Mouse (Mus musculus) liver, embryonic 13.5 days (tissue): ENCODE data around the gene 2210016L21Rik. TPM values are rescaled to one million over a fixed set of nuclear protein-coding genes. Genes with fewer than 3 reads are reported as not detected.
A peak's percentile ranks its signal among the peaks of the same experiment; 100 is the strongest.

Source experiments
- ATAC-seq: fragments of 200-750 bp; cut with Nextera tagmentation; 2 replicates; pipeline ENCODE4 v1.8.0; 2017; ENCODE audit warnings: low read depth, mild to moderate bottlenecking, moderate number of reproducible peaks, moderate library complexity
- DNase-seq: peaks from one replicate; pipeline ENCODE4 v3.0.0; 2022
- H3K27ac ChIP-seq: fragments of 300-500 bp; sonication (generic); 2 replicates; pipeline ENCODE4 v1.5.1; 2015; ENCODE audit warnings: moderate library complexity, mild to moderate bottlenecking, inconsistent platforms
- H3K27me3 ChIP-seq: fragments of 300-500 bp; sonication (generic); 2 replicates; pipeline ENCODE4 v1.6.1; 2015; ENCODE audit warnings: mild to moderate bottlenecking, inconsistent platforms
- H3K36me3 ChIP-seq: fragments of 300-500 bp; sonication (generic); 2 replicates; pipeline ENCODE4 v1.6.1; 2015; ENCODE audit warnings: mild to moderate bottlenecking, inconsistent platforms
- H3K4me1 ChIP-seq: fragments of 300-500 bp; sonication (generic); replicated peaks from 2 replicates; pipeline ENCODE4 v1.6.1; 2015; ENCODE audit warnings: inconsistent platforms
- H3K4me2 ChIP-seq: fragments of 300-500 bp; sonication (generic); 2 replicates; pipeline ENCODE4 v1.6.1; 2015; ENCODE audit warnings: inconsistent platforms, mild to moderate bottlenecking, moderate library complexity
- H3K4me3 ChIP-seq: fragments of 300-500 bp; sonication (generic); replicated peaks from 2 replicates; pipeline ENCODE4 v1.5.1; 2015; ENCODE audit warnings: mild to moderate bottlenecking, inconsistent platforms
- H3K9ac ChIP-seq: fragments of 300-500 bp; sonication (generic); 2 replicates; pipeline ENCODE4 v1.6.1; 2015; ENCODE audit warnings: mild to moderate bottlenecking, inconsistent platforms
- H3K9me3 ChIP-seq: fragments of 300-500 bp; sonication (generic); replicated peaks from 2 replicates; pipeline ENCODE4 v1.6.1; 2016; ENCODE audit warnings: inconsistent platforms
- WGBS: fragments of 180-500 bp; shearing (Covaris S2); methylation state at CpG from one replicate; pipeline ENCODE4 v1.1.7; 2015; ENCODE audit not compliant: insufficient replicate concordance; 5-methylcytosine and 5-hydroxymethylcytosine counted together
- polyA plus RNA-seq: library from polyadenylated mRNA; unstranded; fragments of >200 nt; fragmentation: Nextera tagmentation; extraction: Ambion mirVana; gene quantifications from 2 replicates; pipeline ENCODE4 v1.2.1, GENCODE M21; 2015

The 2210016L21Rik gene
- polyA plus RNA-seq, 1 experiment from 2014 or later, result 22.2 TPM

DNA sequence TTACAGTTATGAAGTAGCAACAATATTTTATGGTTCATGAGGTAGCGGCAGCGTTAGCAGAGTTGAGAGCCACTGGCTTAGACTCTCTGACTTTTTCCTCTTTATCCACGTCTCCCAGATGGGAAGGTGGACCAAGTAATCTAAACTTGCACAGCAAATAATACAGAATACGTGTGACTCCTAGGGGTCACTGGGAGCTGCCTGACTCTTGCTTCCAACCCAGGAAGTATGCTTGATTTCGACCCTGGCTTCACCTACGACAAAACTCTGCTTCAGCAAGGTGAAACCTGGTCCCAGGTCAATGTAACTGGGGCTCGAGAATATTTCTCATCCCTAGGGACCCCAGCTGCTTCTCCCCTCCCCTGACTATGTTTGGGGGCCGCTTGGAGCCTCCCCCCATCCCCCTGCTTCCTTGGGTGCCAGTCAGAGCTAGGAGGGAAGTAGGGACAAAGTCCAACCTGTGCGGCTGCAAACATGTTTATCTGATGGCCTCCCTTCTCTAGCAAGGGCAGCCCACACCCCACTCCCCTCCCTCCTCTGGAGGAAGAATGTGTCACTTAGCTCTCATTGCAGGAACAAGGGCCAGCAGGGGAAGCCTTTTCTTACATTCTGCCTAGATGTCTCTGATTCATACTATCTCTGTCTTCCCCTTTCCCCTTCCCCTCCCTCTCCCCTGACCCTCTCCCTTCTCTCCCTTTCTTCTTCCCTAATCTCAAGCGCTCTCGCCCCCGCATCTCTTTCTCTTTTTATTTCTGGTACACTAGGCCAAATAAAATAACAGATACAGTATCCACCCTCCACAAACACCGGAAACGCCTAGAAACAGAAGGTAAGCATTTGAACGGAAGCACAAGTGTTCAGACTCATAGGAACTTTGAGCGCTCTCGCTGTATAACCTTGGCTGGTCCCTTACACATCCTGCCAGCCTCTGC is 23.3 kb downstream of the 2210016L21Rik start:
- H3K4me3 ChIP-seq, result peak overlapping the region; percentile 23; the same call in 1 of the 2 replicates
- no peak for ATAC-seq
- no peaks in the 10 kb centered on the region for H3K36me3 ChIP-seq

GRCm38 (mm10) chr5:114967523-114968268 is 25.7 kb downstream of the 2210016L21Rik start:
- H3K4me2 ChIP-seq, result no peak overlapping the region
- ATAC-seq, result no peak
- peaks cover 24% of the 10 kb centered on the region for H3K4me1 ChIP-seq
- H3K9me3 ChIP-seq, result no peaks in the 10 kb centered on the region
- peaks cover 26% of the 10 kb centered on the region for H3K27me3 ChIP-seq
- H3K9ac ChIP-seq, result no peak overlapping the region
- H3K27ac ChIP-seq, result 0 out of 2 replicates have a peak overlapping the region, but pooled peaks have one; percentile 18
- no peak for DNase-seq
- 27% methylated on average over 14 of the region's 14 CpGs for WGBS
- no peak overlapping the region for H3K4me3 ChIP-seq
- H3K36me3 ChIP-seq, result no peaks in the 10 kb centered on the region

More for the DNA sequence above, 23.3 kb downstream of the 2210016L21Rik start:
- Histone ChIP-seq H3K4me2 (peak overlapping the region; percentile 44), H3K9me3 (no peaks in the 10 kb centered on the region), H3K27ac (peak overlapping the region; percentile 67), H3K27me3 (peaks cover 26% of the 10 kb centered on the region), H3K9ac (no peak overlapping the region), H3K4me1 (peaks cover 24% of the 10 kb centered on the region)
- DNase-seq, result no peak
- 42% methylated on average over 17 of the region's 17 CpGs for WGBS

GRCm38 (mm10) chr5:114968651-114969050 is 26.7 kb downstream of the 2210016L21Rik start:
- peaks cover 26% of the 10 kb centered on the region for H3K27me3 ChIP-seq

DNA sequence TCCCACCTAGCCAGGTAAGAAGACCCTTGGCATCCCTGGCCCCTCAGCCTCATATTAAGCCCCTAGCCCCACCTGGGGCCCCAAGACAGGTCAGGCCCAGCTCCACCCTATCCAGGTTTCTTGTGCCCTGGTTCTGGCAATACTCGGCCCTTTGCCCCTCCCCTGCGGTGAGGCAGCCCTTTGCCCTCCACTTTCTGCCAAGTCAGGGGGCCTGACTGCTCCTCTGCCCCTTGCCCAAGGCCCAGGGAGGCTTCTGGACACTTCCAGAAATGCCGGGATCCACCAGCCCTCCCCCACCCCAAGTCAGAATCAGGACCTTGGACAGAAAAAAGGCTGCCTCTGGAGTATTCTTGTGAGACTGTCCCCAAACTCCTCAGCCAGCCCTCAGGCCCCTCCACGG is 27.1 kb downstream of the 2210016L21Rik start:
- H3K36me3 ChIP-seq, result no peaks in the 10 kb centered on the region
- peaks cover 23% of the 10 kb centered on the region for H3K4me1 ChIP-seq
- H3K4me3 ChIP-seq, result peak overlapping the region; percentile 51
- ATAC-seq (no peak), DNase-seq (no peak)
- WGBS, result 30% methylated on average over 4 of the region's 4 CpGs
- peak overlapping the region; percentile 46 for H3K4me2 ChIP-seq
- peaks cover 26% of the 10 kb centered on the region for H3K27me3 ChIP-seq
- peak overlapping the region; percentile 76 for H3K27ac ChIP-seq
- H3K9ac ChIP-seq, result peak overlapping the region; percentile 68
- H3K9me3 ChIP-seq, result no peaks in the 10 kb centered on the region

More at GRCm38 (mm10) chr5:114968651-114969050, 26.7 kb downstream of the 2210016L21Rik start:
- Histone ChIP-seq H3K9ac (peak overlapping the region; percentile 68), H3K4me2 (peak overlapping the region; percentile 46), H3K4me3 (peak overlapping the region; percentile 51), H3K27ac (peak overlapping the region; percentile 76), H3K36me3 (no peaks in the 10 kb centered on the region), H3K4me1 (peaks cover 24% of the 10 kb centered on the region), H3K9me3 (no peaks in the 10 kb centered on the region)
- ATAC-seq (no peak), DNase-seq (no peak)
- WGBS, result 31% methylated on average over 7 of the region's 7 CpGs

DNA sequence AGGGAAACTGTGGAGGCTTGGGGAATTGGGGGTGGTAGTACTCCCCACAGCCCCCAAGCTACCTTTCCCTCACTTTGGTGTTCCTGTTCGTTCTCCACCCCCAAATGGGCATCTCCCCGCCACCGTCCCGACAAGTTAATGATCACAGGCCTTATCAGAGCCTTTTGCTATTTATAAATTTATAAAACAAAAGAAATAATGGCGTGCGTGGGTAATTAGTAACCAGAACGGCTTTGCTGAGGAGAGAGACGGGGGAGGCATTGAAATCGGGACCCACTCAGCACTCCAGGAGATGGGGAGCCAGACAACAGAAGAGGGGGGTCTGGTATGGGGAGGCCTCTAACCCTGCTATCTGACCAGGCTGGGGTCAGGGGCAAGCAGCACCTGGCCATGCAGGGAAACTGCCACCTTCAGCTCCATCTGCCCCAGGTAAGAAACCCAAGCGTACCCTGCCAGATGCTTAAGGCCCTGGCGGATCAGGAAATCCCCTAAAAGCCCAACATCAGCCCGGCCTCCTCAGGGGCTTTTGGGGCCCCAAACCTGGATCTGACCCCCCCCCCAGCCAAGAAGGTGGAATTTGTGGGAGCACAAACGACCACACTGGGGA is 27.8 kb downstream of the 2210016L21Rik start:
- H3K9me3 ChIP-seq, result no peaks in the 10 kb centered on the region
- peak overlapping the region; percentile 68 for H3K9ac ChIP-seq
- 45% methylated on average over 13 of the region's 13 CpGs for WGBS
- peak overlapping the region; percentile 51 for H3K4me3 ChIP-seq
- peaks cover 16% of the 10 kb centered on the region for H3K4me1 ChIP-seq
- no peak for DNase-seq
- peak overlapping the region; percentile 46 for H3K4me2 ChIP-seq
- H3K27ac ChIP-seq, result peak overlapping the region; percentile 76
- H3K27me3 ChIP-seq, result peaks cover 26% of the 10 kb centered on the region
- no peak for ATAC-seq
- H3K36me3 ChIP-seq, result no peaks in the 10 kb centered on the region

DNA sequence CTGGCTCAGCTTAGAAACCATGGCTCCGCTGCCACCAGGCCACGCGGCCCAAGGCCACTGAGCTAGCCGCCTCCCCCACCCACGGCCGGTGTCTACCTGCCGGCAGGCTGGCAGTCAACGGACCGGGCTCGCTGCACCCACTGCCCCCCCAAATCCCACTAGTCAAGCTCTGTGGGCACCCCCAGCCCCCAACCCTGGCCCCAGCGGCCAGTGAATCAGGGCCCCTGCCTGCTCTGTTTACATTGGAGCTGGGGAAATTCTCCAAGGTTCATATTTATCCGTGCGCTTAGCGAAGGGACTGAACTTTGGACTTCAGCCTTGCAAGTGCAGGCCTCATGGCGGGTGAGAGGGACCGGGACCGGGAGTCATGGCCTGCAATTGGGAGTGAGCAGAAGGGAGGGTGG is 28.9 kb downstream of the 2210016L21Rik start, which contains the start of gene Hnf1a:
Gene Hnf1a (minus strand): TSS at position 271 of the 404 bp plus-strand sequence.
- Histone ChIP-seq H3K4me2 (peak within 1 kb of the TSS; percentile 46), H3K36me3 (no peaks in the 10 kb centered on the region), H3K9ac (peak within 1 kb of the TSS; percentile 68), H3K4me3 (peak within 1 kb of the TSS; percentile 51), H3K4me1 (peaks cover 6% of the 10 kb centered on the region; the same call in 1 of the 2 replicates), H3K27me3 (peaks cover 26% of the 10 kb centered on the region), H3K27ac (peak within 1 kb of the TSS; percentile 76), H3K9me3 (no peaks in the 10 kb centered on the region)
- peak; percentile 49 for ATAC-seq
- 70% methylated on average over 17 of the region's 17 CpGs for WGBS
- DNase-seq, result no peak

GRCm38 (mm10) chr5:114972201-114972600 is 30.2 kb downstream of the 2210016L21Rik start:
- Histone ChIP-seq H3K9ac (no peak overlapping the region), H3K9me3 (no peaks in the 10 kb centered on the region), H3K36me3 (no peaks in the 10 kb centered on the region), H3K4me3 (no peak overlapping the region), H3K4me1 (peaks cover 3% of the 10 kb centered on the region; the same call in 1 of the 2 replicates), H3K27me3 (peaks cover 25% of the 10 kb centered on the region), H3K27ac (no peak overlapping the region), H3K4me2 (no peak overlapping the region)
- DNase-seq (no peak), ATAC-seq (no peak)
- 77% methylated on average over 9 of the region's 9 CpGs for WGBS

- WGBS, result 57% methylated on average over 8 of the region's 8 CpGs
- H3K9ac ChIP-seq, result no peak overlapping the region
- H3K4me3 ChIP-seq, result no peak overlapping the region
- H3K4me2 ChIP-seq, result no peak overlapping the region
- no peaks in the 10 kb centered on the region for H3K9me3 ChIP-seq
- H3K27me3 ChIP-seq, result peaks cover 16% of the 10 kb centered on the region
- no peaks in the 10 kb centered on the region for H3K36me3 ChIP-seq
- H3K27ac ChIP-seq, result no peak overlapping the region
- peaks cover 5% of the 10 kb centered on the region; the same call in 1 of the 2 replicates for H3K4me1 ChIP-seq
- ATAC-seq (no peak), DNase-seq (no peak)
These were observed 31.2 kb downstream of the 2210016L21Rik start for GRCm38 (mm10) chr5:114973131-114973530.

- ATAC-seq, result no peak
These were observed 35.0 kb downstream of the 2210016L21Rik start for GRCm38 (mm10) chr5:114976935-114977334.

GRCm38 (mm10) chr5:114978473-114978872 is 36.5 kb downstream of the 2210016L21Rik start:
- H3K4me2 ChIP-seq, result peak overlapping the region; percentile 86
- H3K27me3 ChIP-seq, result no peaks in the 10 kb centered on the region
- H3K27ac ChIP-seq, result no peak overlapping the region
- H3K9me3 ChIP-seq, result no peaks in the 10 kb centered on the region
- H3K9ac ChIP-seq, result peak overlapping the region; percentile 73
- ATAC-seq (no peak), DNase-seq (no peak)
- H3K4me3 ChIP-seq, result no peak overlapping the region
- peaks cover 45% of the 10 kb centered on the region for H3K4me1 ChIP-seq
- 64% methylated on average over 11 of the region's 11 CpGs for WGBS
- no peaks in the 10 kb centered on the region for H3K36me3 ChIP-seq

More at GRCm38 (mm10) chr5:114976935-114977334, 35.0 kb downstream of the 2210016L21Rik start:
- Histone ChIP-seq H3K9me3 (no peaks in the 10 kb centered on the region), H3K4me1 (peaks cover 38% of the 10 kb centered on the region), H3K27me3 (no peaks in the 10 kb centered on the region), H3K9ac (no peak overlapping the region), H3K4me3 (no peak overlapping the region), H3K4me2 (no peak overlapping the region), H3K27ac (no peak overlapping the region), H3K36me3 (no peaks in the 10 kb centered on the region)
- no peak for DNase-seq

- no peaks in the 10 kb centered on the region for H3K9me3 ChIP-seq
- H3K36me3 ChIP-seq, result no peaks in the 10 kb centered on the region
- H3K27me3 ChIP-seq, result no peaks in the 10 kb centered on the region
- H3K9ac ChIP-seq, result peak overlapping the region; percentile 73
- WGBS, result 5% methylated on average over 6 of the region's 6 CpGs
- DNase-seq, result peak; percentile 49
- peak overlapping the region; percentile 64 for H3K4me3 ChIP-seq
- H3K4me1 ChIP-seq, result peaks cover 45% of the 10 kb centered on the region
- ATAC-seq, result no peak
- H3K27ac ChIP-seq, result peak overlapping the region; percentile 94
- peak overlapping the region; percentile 86 for H3K4me2 ChIP-seq
These were observed 36.9 kb downstream of the 2210016L21Rik start for GRCm38 (mm10) chr5:114978888-114979249.
